Mouse (Mus musculus) gastrocnemius, adult 18-20 months (tissue): ENCODE measurements around the gene Mapk1ip1l. TPM values are rescaled to one million over a fixed set of nuclear protein-coding genes. Genes with fewer than 3 reads are reported as not detected.

Experiments used
- DNase-seq: peaks from one replicate; pipeline ENCODE4 v3.0.0; 2021; ENCODE audit warnings: low spot score
- long read RNA-seq, 2 experiments: library from polyadenylated mRNA; stranded (forward); transcript quantifications; one replicate each; pipeline ENCODE4 v2.0.0; 2021
- total RNA-seq, 2 experiments: library from RNA; stranded (reverse); gene quantifications; 2 replicates each; pipeline ENCODE4 v1.2.3; 2021

Gene Mapk1ip1l
- 10 to 100 TPM; 24.2 to 24.6 TPM for total RNA-seq
- long read RNA-seq, experiment 1, full-length matches to known transcripts, result 9 of 10 reads
- long read RNA-seq, experiment 1, partial matches to known transcripts, result 0 of 10 reads
- long read RNA-seq, experiment 1, other reads (novel, unspliced or antisense), result 1 of 10 reads
- long read RNA-seq, experiment 2, full-length matches to known transcripts, result 13 of 14 reads
- long read RNA-seq, experiment 2, partial matches to known transcripts, result 0 of 14 reads
- long read RNA-seq, experiment 2, other reads (novel, unspliced or antisense), result 1 of 14 reads

GRCm38 (mm10) chr14:47297785-47298407 is at the start of gene Mapk1ip1l:
TSS of gene Mapk1ip1l (plus strand) at chr14:47298266.
- DNase-seq, result peak; percentile 92

GRCm38 (mm10) chr14:47249839-47250238 is 48.2 kb upstream of the Mapk1ip1l start:
- DNase-seq, result peak; percentile 26

- no peak for DNase-seq
These were observed 33.2 kb upstream of the Mapk1ip1l start for GRCm38 (mm10) chr14:47264866-47265265.

GRCm38 (mm10) chr14:47265829-47266228 is 32.2 kb upstream of the Mapk1ip1l start:
- no peak for DNase-seq

GRCm38 (mm10) chr14:47269056-47269455 is 29.0 kb upstream of the Mapk1ip1l start:
- no peak for DNase-seq

- no peak for DNase-seq
These were observed 28.4 kb upstream of the Mapk1ip1l start for GRCm38 (mm10) chr14:47269706-47270105.

GRCm38 (mm10) chr14:47273751-47274150 is 24.3 kb upstream of the Mapk1ip1l start:
- no peak for DNase-seq

GRCm38 (mm10) chr14:47275417-47275816 is 22.6 kb upstream of the Mapk1ip1l start:
- DNase-seq, result no peak

- no peak for DNase-seq
These were observed 21.9 kb upstream of the Mapk1ip1l start for GRCm38 (mm10) chr14:47276036-47276603.

- DNase-seq, result peak; percentile 93
These were observed 21.3 kb upstream of the Mapk1ip1l start, which contains the start of the genes Wdhd1 and Socs4 for GRCm38 (mm10) chr14:47276637-47277393. TSS of gene Wdhd1 (minus strand) at chr14:47276857. TSS of gene Socs4 (plus strand) at chr14:47276931.

- DNase-seq, result no peak
These were observed 19.0 kb upstream of the Mapk1ip1l start for GRCm38 (mm10) chr14:47279058-47279457.

GRCm38 (mm10) chr14:47281535-47281934 is 16.5 kb upstream of the Mapk1ip1l start:
- no peak for DNase-seq

GRCm38 (mm10) chr14:47283568-47283967 is 14.5 kb upstream of the Mapk1ip1l start:
- no peak for DNase-seq

GRCm38 (mm10) chr14:47285271-47285670 is 12.8 kb upstream of the Mapk1ip1l start:
- no peak for DNase-seq

GRCm38 (mm10) chr14:47286215-47286614 is 11.9 kb upstream of the Mapk1ip1l start:
- DNase-seq, result no peak

GRCm38 (mm10) chr14:47287021-47287420 is 11.0 kb upstream of the Mapk1ip1l start:
- DNase-seq, result no peak

GRCm38 (mm10) chr14:47291772-47292171 is 6.3 kb upstream of the Mapk1ip1l start:
- DNase-seq, result no peak

- no peak for DNase-seq
These were observed 3.9 kb upstream of the Mapk1ip1l start for GRCm38 (mm10) chr14:47294136-47294535.

GRCm38 (mm10) chr14:47296232-47296631 is 1.8 kb upstream of the Mapk1ip1l start:
- DNase-seq, result no peak

GRCm38 (mm10) chr14:47298408-47298792 is 334 bp downstream of the Mapk1ip1l start:
- DNase-seq, result no peak

GRCm38 (mm10) chr14:47298819-47299261 is 774 bp downstream of the Mapk1ip1l start:
- no peak for DNase-seq
